Mouse (Mus musculus): ENCODE data around the gene Rgs5. TPM values are rescaled to one million over a fixed set of nuclear protein-coding genes. Genes with fewer than 3 reads are reported as not detected.

The Rgs5 gene
- 10.9 and 14.3 TPM in 2 replicates for polyA plus RNA-seq (2012; rRNA removed)

GRCm38 (mm10) chr1:169655256-169655655 lies at the start of gene Rgs5:
Gene Rgs5, plus strand, starts transcription at chr1:169655501.
- Histone ChIP-seq H3K4me1 (ENCODE audit: control insufficient read depth, insufficient read depth, insufficient read length, low read length) (peaks cover 3% of the 10 kb centered on the region; the same call in 1 of the 2 replicates), H3K27me3 (ENCODE audit: control insufficient read depth, insufficient read depth, low read length) (no peaks in the 10 kb centered on the region), H3K36me3 (ENCODE audit: control insufficient read depth, insufficient read depth, low read length) (no peaks in the 10 kb centered on the region), H3K4me3 (ENCODE audit: low read depth, low read length) (peak within 1 kb of the TSS; percentile 43), H3K27ac (ENCODE audit: insufficient read depth, low read depth, low read length) (no peak within 1 kb of the TSS)
- TF ChIP-seq CTCF (IDR thresholded peaks at IDR 0.05; ENCODE audit: extremely low read depth, insufficient read length, insufficient replicate concordance, low read depth, low read length): no peak
- no peak for TF ChIP-seq POLR2A (IDR thresholded peaks at IDR 0.05; ENCODE audit: low read depth, low read length)
- WGBS: 9% methylated on average over 8 of the region's 8 CpGs

GRCm38 (mm10) chr1:169606164-169606563 lies 49.1 kb upstream of the Rgs5 start:
- 79% methylated on average over 3 of the region's 3 CpGs for WGBS
- Histone ChIP-seq H3K27me3 (ENCODE audit: control insufficient read depth, insufficient read depth, low read length) (no peaks in the 10 kb centered on the region), H3K4me3 (ENCODE audit: low read depth, low read length) (no peak overlapping the region), H3K27ac (ENCODE audit: insufficient read depth, low read depth, low read length) (no peak overlapping the region), H3K4me1 (ENCODE audit: control insufficient read depth, insufficient read depth, insufficient read length, low read length) (no peaks in the 10 kb centered on the region), H3K36me3 (ENCODE audit: control insufficient read depth, insufficient read depth, low read length) (no peaks in the 10 kb centered on the region)
- TF ChIP-seq POLR2A (IDR thresholded peaks at IDR 0.05; ENCODE audit: low read depth, low read length) (no peak), CTCF (IDR thresholded peaks at IDR 0.05; ENCODE audit: extremely low read depth, insufficient read length, insufficient replicate concordance, low read depth, low read length) (no peak)

GRCm38 (mm10) chr1:169629738-169630137 lies 25.6 kb upstream of the Rgs5 start:
- H3K4me1 ChIP-seq (ENCODE audit: control insufficient read depth, insufficient read depth, insufficient read length, low read length): no peaks in the 10 kb centered on the region
- no peak for TF ChIP-seq CTCF (IDR thresholded peaks at IDR 0.05; ENCODE audit: extremely low read depth, insufficient read length, insufficient replicate concordance, low read depth, low read length)
- no peak for TF ChIP-seq POLR2A (IDR thresholded peaks at IDR 0.05; ENCODE audit: low read depth, low read length)
- H3K4me3 ChIP-seq (ENCODE audit: low read depth, low read length): no peak overlapping the region
- H3K27ac ChIP-seq (ENCODE audit: insufficient read depth, low read depth, low read length): no peak overlapping the region
- H3K36me3 ChIP-seq (ENCODE audit: control insufficient read depth, insufficient read depth, low read length): no peaks in the 10 kb centered on the region
- H3K27me3 ChIP-seq (ENCODE audit: control insufficient read depth, insufficient read depth, low read length): no peaks in the 10 kb centered on the region
- WGBS: 71% methylated on average over 7 of the region's 7 CpGs

- H3K27ac ChIP-seq (ENCODE audit: insufficient read depth, low read depth, low read length): no peak overlapping the region
- WGBS: 70% methylated on average over 14 of the region's 14 CpGs
- no peak for TF ChIP-seq POLR2A (IDR thresholded peaks at IDR 0.05; ENCODE audit: low read depth, low read length)
- TF ChIP-seq CTCF (IDR thresholded peaks at IDR 0.05; ENCODE audit: extremely low read depth, insufficient read length, insufficient replicate concordance, low read depth, low read length): no peak
- no peaks in the 10 kb centered on the region for H3K27me3 ChIP-seq (ENCODE audit: control insufficient read depth, insufficient read depth, low read length)
- no peaks in the 10 kb centered on the region for H3K36me3 ChIP-seq (ENCODE audit: control insufficient read depth, insufficient read depth, low read length)
- H3K4me1 ChIP-seq (ENCODE audit: control insufficient read depth, insufficient read depth, insufficient read length, low read length): no peaks in the 10 kb centered on the region
- no peak overlapping the region for H3K4me3 ChIP-seq (ENCODE audit: low read depth, low read length)
These were observed 18.0 kb upstream of the Rgs5 start for GRCm38 (mm10) chr1:169637251-169637750.

- no peaks in the 10 kb centered on the region for H3K27me3 ChIP-seq (ENCODE audit: control insufficient read depth, insufficient read depth, low read length)
- H3K4me1 ChIP-seq (ENCODE audit: control insufficient read depth, insufficient read depth, insufficient read length, low read length): no peaks in the 10 kb centered on the region
- H3K27ac ChIP-seq (ENCODE audit: insufficient read depth, low read depth, low read length): no peak overlapping the region
- no peaks in the 10 kb centered on the region for H3K36me3 ChIP-seq (ENCODE audit: control insufficient read depth, insufficient read depth, low read length)
- no peak overlapping the region for H3K4me3 ChIP-seq (ENCODE audit: low read depth, low read length)
- WGBS: 73% methylated on average over 7 of the region's 7 CpGs
- no peak for TF ChIP-seq POLR2A (IDR thresholded peaks at IDR 0.05; ENCODE audit: low read depth, low read length)
- TF ChIP-seq CTCF (IDR thresholded peaks at IDR 0.05; ENCODE audit: extremely low read depth, insufficient read length, insufficient replicate concordance, low read depth, low read length): no peak
These were observed 10.2 kb upstream of the Rgs5 start for GRCm38 (mm10) chr1:169644884-169645653.

- Histone ChIP-seq H3K4me3 (ENCODE audit: low read depth, low read length) (no peak overlapping the region), H3K4me1 (ENCODE audit: control insufficient read depth, insufficient read depth, insufficient read length, low read length) (peaks cover 3% of the 10 kb centered on the region; the same call in 1 of the 2 replicates), H3K36me3 (ENCODE audit: control insufficient read depth, insufficient read depth, low read length) (no peaks in the 10 kb centered on the region), H3K27ac (ENCODE audit: insufficient read depth, low read depth, low read length) (no peak overlapping the region), H3K27me3 (ENCODE audit: control insufficient read depth, insufficient read depth, low read length) (no peaks in the 10 kb centered on the region)
- TF ChIP-seq POLR2A (IDR thresholded peaks at IDR 0.05; ENCODE audit: low read depth, low read length) (no peak), CTCF (IDR thresholded peaks at IDR 0.05; ENCODE audit: extremely low read depth, insufficient read length, insufficient replicate concordance, low read depth, low read length) (no peak)
- WGBS: 8% methylated on average over 4 of the region's 4 CpGs
These were observed 4.2 kb downstream of the Rgs5 start for GRCm38 (mm10) chr1:169659479-169659878.

- WGBS: 64% methylated on average over 4 of the region's 4 CpGs
- Histone ChIP-seq H3K27ac (ENCODE audit: insufficient read depth, low read depth, low read length) (peak overlapping the region; percentile 2; the same call in 1 of the 2 replicates), H3K4me3 (ENCODE audit: low read depth, low read length) (no peak overlapping the region), H3K27me3 (ENCODE audit: control insufficient read depth, insufficient read depth, low read length) (no peaks in the 10 kb centered on the region), H3K4me1 (ENCODE audit: control insufficient read depth, insufficient read depth, insufficient read length, low read length) (no peaks in the 10 kb centered on the region), H3K36me3 (ENCODE audit: control insufficient read depth, insufficient read depth, low read length) (no peaks in the 10 kb centered on the region)
- TF ChIP-seq POLR2A (IDR thresholded peaks at IDR 0.05; ENCODE audit: low read depth, low read length) (no peak), CTCF (IDR thresholded peaks at IDR 0.05; ENCODE audit: extremely low read depth, insufficient read length, insufficient replicate concordance, low read depth, low read length) (no peak)
These were observed 12.0 kb downstream of the Rgs5 start for GRCm38 (mm10) chr1:169667328-169667727.

All from small intestine, adult 2 months (tissue).